Mouse (Mus musculus): ENCODE results near the gene 5530401A14Rik. TPM values are rescaled to one million over a fixed set of nuclear protein-coding genes. Genes with fewer than 3 reads are reported as not detected.

Gene 5530401A14Rik
- not detected for polyA plus RNA-seq (2015; fragmentation: Illumina TruSeq; extraction: RNeasy Lipid Tissue Mini Kit (QIAGEN cat#74804); ENCODE audit: insufficient read depth, low read depth, low replicate concordance)

DNA sequence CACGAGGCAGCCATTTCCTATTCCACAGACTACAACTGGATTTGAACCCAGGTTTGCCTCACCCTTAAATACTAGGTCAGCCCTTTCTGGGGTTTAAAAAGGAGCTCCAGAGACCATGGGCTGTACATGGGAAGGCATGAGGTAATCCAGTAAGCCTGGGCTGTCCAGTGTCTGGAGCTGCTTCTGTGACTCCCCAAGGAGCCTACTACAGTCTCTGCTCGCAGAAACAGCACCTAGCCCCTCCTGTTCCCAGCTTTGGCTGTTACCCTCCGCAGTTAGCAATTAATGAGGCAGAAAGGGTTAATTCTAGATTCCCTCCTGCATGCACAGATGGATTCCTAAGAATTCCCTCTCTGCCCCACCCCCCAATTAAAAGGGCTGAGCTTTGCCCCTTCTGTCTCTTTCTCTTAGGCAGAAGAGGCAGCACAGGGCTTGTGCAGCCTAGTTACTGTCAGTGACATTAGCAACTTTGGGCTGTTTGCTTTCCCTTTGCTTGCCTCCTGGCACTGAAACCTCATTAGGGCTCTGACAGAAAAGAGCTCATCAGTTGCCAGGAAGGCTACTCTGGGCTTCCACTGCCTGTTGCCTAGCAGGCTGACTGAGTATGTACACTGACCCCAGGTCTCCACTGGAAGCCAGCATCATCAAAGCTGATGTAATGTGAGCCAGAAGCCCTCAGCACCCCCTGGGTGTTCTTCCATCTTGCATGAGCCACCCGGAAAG is at the start of gene 5530401A14Rik:
Gene 5530401A14Rik, plus strand, starts transcription at position 424 of the 723 bp plus-strand sequence.

Other genes starting within 250 kb of the 5530401A14Rik start
- gene Asic2, start 107.8 kb downstream of the 5530401A14Rik start, polyA plus RNA-seq (2015; fragmentation: Illumina TruSeq; extraction: RNeasy Lipid Tissue Mini Kit (QIAGEN cat#74804); ENCODE audit: insufficient read depth, low read depth, low replicate concordance), result 0.59 TPM
- gene Ccl2, start 174.9 kb downstream of the 5530401A14Rik start, polyA plus RNA-seq (2015; fragmentation: Illumina TruSeq; extraction: RNeasy Lipid Tissue Mini Kit (QIAGEN cat#74804); ENCODE audit: insufficient read depth, low read depth, low replicate concordance), result 1.7 TPM
- not detected for gene Gm17268, start 177.9 kb downstream of the 5530401A14Rik start, polyA plus RNA-seq (2015; fragmentation: Illumina TruSeq; extraction: RNeasy Lipid Tissue Mini Kit (QIAGEN cat#74804); ENCODE audit: insufficient read depth, low read depth, low replicate concordance)
- gene Ccl7, start 185.0 kb downstream of the 5530401A14Rik start, polyA plus RNA-seq (2015; fragmentation: Illumina TruSeq; extraction: RNeasy Lipid Tissue Mini Kit (QIAGEN cat#74804); ENCODE audit: insufficient read depth, low read depth, low replicate concordance), result not detected
- gene Ccl11, start 197.2 kb downstream of the 5530401A14Rik start, polyA plus RNA-seq (2015; fragmentation: Illumina TruSeq; extraction: RNeasy Lipid Tissue Mini Kit (QIAGEN cat#74804); ENCODE audit: insufficient read depth, low read depth, low replicate concordance), result 26.5 TPM
- gene Ccl12, start 241.2 kb downstream of the 5530401A14Rik start, polyA plus RNA-seq (2015; fragmentation: Illumina TruSeq; extraction: RNeasy Lipid Tissue Mini Kit (QIAGEN cat#74804); ENCODE audit: insufficient read depth, low read depth, low replicate concordance), result not detected

Data from pancreas, adult 10 weeks (tissue).